Mouse (Mus musculus) testis, adult 2 months (tissue): ENCODE data around the gene Sh2d5.

Source experiments
- CTCF ChIP-seq: fragments of 200-500 bp; IDR thresholded peaks from 2 replicates; pipeline ENCODE4 v1.5.1; 2012; ENCODE audit warnings: low read depth, mild to moderate bottlenecking, inconsistent platforms, low read length, moderate library complexity; ENCODE audit not compliant: control insufficient read depth, insufficient read depth, insufficient replicate concordance
- POLR2A ChIP-seq: fragments of 200-500 bp; IDR thresholded peaks from 2 replicates; pipeline ENCODE4 v1.6.1; 2012; ENCODE audit warnings: low read depth, mild to moderate bottlenecking, inconsistent platforms, low read length, moderate library complexity; ENCODE audit not compliant: control insufficient read depth

GRCm38 (mm10) chr4:138293261-138293948 is 43.2 kb downstream of the Sh2d5 start:
- TF ChIP-seq CTCF (no peak), POLR2A (no peak)
